Mouse (Mus musculus): ENCODE measurements around the gene Olfr52.

DNA sequence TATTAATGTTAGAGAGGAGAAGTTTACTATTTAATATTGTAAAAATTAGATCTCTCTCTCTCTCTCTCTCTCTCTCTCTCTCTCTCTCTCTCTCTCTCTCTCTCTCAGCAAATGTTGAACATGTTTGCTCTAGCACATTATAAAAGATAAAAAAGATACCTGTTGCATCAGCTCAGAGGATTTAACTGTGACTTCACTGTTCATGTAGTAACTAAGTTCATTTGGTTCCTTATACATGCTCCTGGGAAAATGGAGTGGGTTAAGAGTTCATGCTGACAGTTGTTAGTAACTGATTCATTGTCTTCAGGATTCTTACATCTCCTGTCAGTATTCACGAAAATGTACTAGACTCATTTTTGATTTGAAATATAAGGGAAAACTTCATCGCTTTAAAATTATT, 18.1 kb downstream of the Olfr52 start, which contains the start of gene Olfr1043:
- TF ChIP-seq CEBPB (IDR thresholded peaks at IDR 0.05; ENCODE audit: low read depth) (no peak), MAX (IDR thresholded peaks at IDR 0.05) (no peak)

All from C2C12 (cell line).